Mouse (Mus musculus): ENCODE data around the gene Six3. TPM values are rescaled to one million over a fixed set of nuclear protein-coding genes. Genes with fewer than 3 reads are reported as not detected.
A peak's percentile ranks its signal among the peaks of the same experiment; 100 is the strongest.

The Six3 gene
- polyA plus RNA-seq, 1 experiment from 2014 or later: 30.2 TPM

- Histone ChIP-seq H3K9me3 (no peaks in the 10 kb centered on the region), H3K27ac (peak overlapping the region; percentile 65), H3K9ac (no peak overlapping the region), H3K4me2 (peak overlapping the region; percentile 42), H3K27me3 (replicated peaks) (peaks cover 95% of the 10 kb centered on the region), H3K36me3 (replicated peaks) (no peaks in the 10 kb centered on the region), H3K4me1 (peaks cover 5% of the 10 kb centered on the region; the same call in 1 of the 2 replicates), H3K4me3 (peak overlapping the region; percentile 29)
- ATAC-seq (replicated peaks): no peak
- under 1% methylated on average over 38 of the region's 38 CpGs for WGBS
Measured at GRCm38 (mm10) chr17:85614722-85615331, 1.4 kb downstream of the Six3 start.

- Histone ChIP-seq H3K4me1 (peaks cover 6% of the 10 kb centered on the region; the same call in 1 of the 2 replicates), H3K9ac (no peak overlapping the region), H3K4me2 (peak overlapping the region; percentile 42), H3K27me3 (replicated peaks) (peaks cover 93% of the 10 kb centered on the region), H3K4me3 (peak overlapping the region; percentile 29), H3K27ac (peak overlapping the region; percentile 65; the same call in 1 of the 2 replicates), H3K36me3 (replicated peaks) (no peaks in the 10 kb centered on the region), H3K9me3 (no peaks in the 10 kb centered on the region)
- 4% methylated on average over 4 of the region's 4 CpGs for WGBS
- no peak for ATAC-seq (replicated peaks)
Measured at GRCm38 (mm10) chr17:85615586-85615985, 2.2 kb downstream of the Six3 start.

GRCm38 (mm10) chr17:85616526-85617500, 3.4 kb downstream of the Six3 start:
- Histone ChIP-seq H3K4me1 (peaks cover 15% of the 10 kb centered on the region), H3K4me3 (peak overlapping the region; percentile 29), H3K4me2 (peak overlapping the region; percentile 42), H3K27me3 (replicated peaks) (peaks cover 91% of the 10 kb centered on the region), H3K36me3 (replicated peaks) (no peaks in the 10 kb centered on the region), H3K9me3 (no peaks in the 10 kb centered on the region), H3K27ac (peak overlapping the region; percentile 65), H3K9ac (no peak overlapping the region; the same call in 1 of the 2 replicates)
- 2% methylated on average over 41 of the region's 41 CpGs for WGBS
- no peak for ATAC-seq (replicated peaks)

GRCm38 (mm10) chr17:85617566-85618358, 4.4 kb downstream of the Six3 start:
- Histone ChIP-seq H3K4me3 (peak overlapping the region; percentile 29), H3K9me3 (no peaks in the 10 kb centered on the region), H3K9ac (peak overlapping the region; percentile 19), H3K4me1 (peaks cover 16% of the 10 kb centered on the region), H3K27me3 (replicated peaks) (peaks cover 91% of the 10 kb centered on the region), H3K27ac (peak overlapping the region; percentile 72), H3K4me2 (peak overlapping the region; percentile 42), H3K36me3 (replicated peaks) (no peaks in the 10 kb centered on the region)
- WGBS: under 1% methylated on average over 36 of the region's 36 CpGs
- 0 out of 2 replicates have a peak, but pooled peaks have one; percentile 4 for ATAC-seq (replicated peaks)

GRCm38 (mm10) chr17:85618359-85619112, 5.1 kb downstream of the Six3 start:
- peak overlapping the region; percentile 19 for H3K9ac ChIP-seq
- peak overlapping the region; percentile 29 for H3K4me3 ChIP-seq

GRCm38 (mm10) chr17:85619113-85620085, 6.0 kb downstream of the Six3 start:
- Histone ChIP-seq H3K36me3 (replicated peaks) (no peaks in the 10 kb centered on the region), H3K4me3 (peak overlapping the region; percentile 29), H3K9ac (no peak overlapping the region), H3K27me3 (replicated peaks) (peaks cover 76% of the 10 kb centered on the region), H3K27ac (peak overlapping the region; percentile 72), H3K4me1 (peaks cover 18% of the 10 kb centered on the region), H3K4me2 (peak overlapping the region; percentile 42), H3K9me3 (no peaks in the 10 kb centered on the region)
- ATAC-seq (replicated peaks): no peak
- WGBS: 6% methylated on average over 20 of the region's 20 CpGs

More at GRCm38 (mm10) chr17:85618359-85619112, 5.1 kb downstream of the Six3 start:
- ATAC-seq (replicated peaks): no peak
- Histone ChIP-seq H3K4me1 (peaks cover 17% of the 10 kb centered on the region), H3K36me3 (replicated peaks) (no peaks in the 10 kb centered on the region), H3K9me3 (no peaks in the 10 kb centered on the region), H3K27ac (peak overlapping the region; percentile 72), H3K4me2 (peak overlapping the region; percentile 42), H3K27me3 (replicated peaks) (peaks cover 84% of the 10 kb centered on the region)
- WGBS: 1% methylated on average over 34 of the region's 34 CpGs

GRCm38 (mm10) chr17:85620086-85620481, 6.7 kb downstream of the Six3 start:
- 2% methylated on average over 6 of the region's 6 CpGs for WGBS

GRCm38 (mm10) chr17:85620680-85621504, 7.5 kb downstream of the Six3 start:
- Histone ChIP-seq H3K4me1 (peaks cover 18% of the 10 kb centered on the region), H3K4me2 (peak overlapping the region; percentile 42), H3K36me3 (replicated peaks) (no peaks in the 10 kb centered on the region), H3K4me3 (peak overlapping the region; percentile 40), H3K9ac (peak overlapping the region; percentile 27), H3K9me3 (no peaks in the 10 kb centered on the region), H3K27me3 (replicated peaks) (peaks cover 70% of the 10 kb centered on the region), H3K27ac (peak overlapping the region; percentile 78)
- ATAC-seq (replicated peaks): peak; percentile 68
- under 1% methylated on average over 39 of the region's 54 CpGs for WGBS

More at GRCm38 (mm10) chr17:85620086-85620481, 6.7 kb downstream of the Six3 start:
- peaks cover 70% of the 10 kb centered on the region for H3K27me3 ChIP-seq (replicated peaks)
- peaks cover 18% of the 10 kb centered on the region for H3K4me1 ChIP-seq
- H3K27ac ChIP-seq: peak overlapping the region; percentile 72
- no peak overlapping the region; the same call in 1 of the 2 replicates for H3K9ac ChIP-seq
- no peaks in the 10 kb centered on the region for H3K36me3 ChIP-seq (replicated peaks)
- H3K4me2 ChIP-seq: peak overlapping the region; percentile 42
- peak overlapping the region; percentile 40 for H3K4me3 ChIP-seq
- H3K9me3 ChIP-seq: no peaks in the 10 kb centered on the region
- peak; percentile 18; the same call in 1 of the 2 replicates for ATAC-seq (replicated peaks)

GRCm38 (mm10) chr17:85621505-85622310, 8.3 kb downstream of the Six3 start:
- H3K4me3 ChIP-seq: peak overlapping the region; percentile 40
- H3K9me3 ChIP-seq: no peaks in the 10 kb centered on the region
- H3K36me3 ChIP-seq (replicated peaks): no peaks in the 10 kb centered on the region
- peaks cover 18% of the 10 kb centered on the region for H3K4me1 ChIP-seq
- peak overlapping the region; percentile 31; the same call in 1 of the 2 replicates for H3K9ac ChIP-seq
- peak overlapping the region; percentile 78 for H3K27ac ChIP-seq
- H3K4me2 ChIP-seq: peak overlapping the region; percentile 42
- ATAC-seq (replicated peaks): no peak
- peaks cover 70% of the 10 kb centered on the region for H3K27me3 ChIP-seq (replicated peaks)
- WGBS: under 1% methylated on average over 67 of the region's 67 CpGs

Measured in midbrain, embryonic 15.5 days (tissue).